Mouse (Mus musculus): ENCODE results near the gene Gm5089.

Gene Gm5089

GRCm38 (mm10) chr14:122426529-122427203, 24.2 kb downstream of the Gm5089 start:
- TF ChIP-seq GATA4 (IDR thresholded peaks at IDR 0.05; ENCODE audit: insufficient replicate concordance, low read length): no peak

- TF ChIP-seq GATA4 (IDR thresholded peaks at IDR 0.05; ENCODE audit: insufficient replicate concordance, low read length): no peak
Observed at GRCm38 (mm10) chr14:122424441-122424840, 26.5 kb downstream of the Gm5089 start.

- TF ChIP-seq GATA4 (IDR thresholded peaks at IDR 0.05; ENCODE audit: insufficient replicate concordance, low read length): no peak
Observed at GRCm38 (mm10) chr14:122416166-122416771, 34.6 kb downstream of the Gm5089 start.

- TF ChIP-seq GATA4 (IDR thresholded peaks at IDR 0.05; ENCODE audit: insufficient replicate concordance, low read length): no peak
Observed at GRCm38 (mm10) chr14:122414786-122415185, 36.1 kb downstream of the Gm5089 start.

- no peak for TF ChIP-seq GATA4 (IDR thresholded peaks at IDR 0.05; ENCODE audit: insufficient replicate concordance, low read length)
Observed at GRCm38 (mm10) chr14:122413542-122413928, 37.4 kb downstream of the Gm5089 start.

GRCm38 (mm10) chr14:122412841-122413541, 37.9 kb downstream of the Gm5089 start:
- TF ChIP-seq GATA4 (IDR thresholded peaks at IDR 0.05; ENCODE audit: insufficient replicate concordance, low read length): no peak

GRCm38 (mm10) chr14:122406541-122407219, 44.2 kb downstream of the Gm5089 start:
- TF ChIP-seq GATA4 (IDR thresholded peaks at IDR 0.05; ENCODE audit: insufficient replicate concordance, low read length): no peak

DNA sequence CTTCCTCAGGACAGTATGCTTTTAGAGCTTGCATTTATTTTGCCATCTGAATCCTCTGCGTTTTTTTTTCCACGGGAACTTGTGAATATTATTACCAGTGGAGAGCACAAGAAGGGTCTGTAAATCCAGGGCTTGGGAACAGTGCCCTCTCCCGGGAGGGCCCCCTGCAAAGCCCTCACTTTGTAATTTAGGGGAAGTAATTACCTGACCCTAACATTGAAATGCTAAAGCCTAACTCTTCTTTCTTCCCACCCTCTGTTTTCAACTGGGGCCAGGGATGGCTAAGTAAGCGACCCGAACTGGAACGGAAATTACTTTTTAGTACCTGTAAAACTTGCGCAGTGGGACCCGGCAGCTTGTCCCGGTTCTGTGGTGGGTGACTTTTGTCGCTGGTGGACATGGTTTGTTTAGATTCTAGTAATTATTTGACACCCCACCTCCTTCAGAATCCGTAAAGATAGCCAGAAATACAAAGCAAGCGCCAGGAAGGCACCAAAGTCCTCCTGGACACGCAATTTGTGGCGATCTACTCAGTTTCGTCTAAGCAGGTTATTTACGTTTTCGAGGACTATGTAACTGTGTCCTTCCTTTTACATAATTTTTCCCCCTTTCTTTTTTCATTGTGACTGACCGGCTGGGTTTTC, 44.9 kb downstream of the Gm5089 start:
- TF ChIP-seq GATA4 (IDR thresholded peaks at IDR 0.05; ENCODE audit: insufficient replicate concordance, low read length): no peak

GRCm38 (mm10) chr14:122405236-122405635, 45.7 kb downstream of the Gm5089 start:
- TF ChIP-seq GATA4 (IDR thresholded peaks at IDR 0.05; ENCODE audit: insufficient replicate concordance, low read length): no peak

DNA sequence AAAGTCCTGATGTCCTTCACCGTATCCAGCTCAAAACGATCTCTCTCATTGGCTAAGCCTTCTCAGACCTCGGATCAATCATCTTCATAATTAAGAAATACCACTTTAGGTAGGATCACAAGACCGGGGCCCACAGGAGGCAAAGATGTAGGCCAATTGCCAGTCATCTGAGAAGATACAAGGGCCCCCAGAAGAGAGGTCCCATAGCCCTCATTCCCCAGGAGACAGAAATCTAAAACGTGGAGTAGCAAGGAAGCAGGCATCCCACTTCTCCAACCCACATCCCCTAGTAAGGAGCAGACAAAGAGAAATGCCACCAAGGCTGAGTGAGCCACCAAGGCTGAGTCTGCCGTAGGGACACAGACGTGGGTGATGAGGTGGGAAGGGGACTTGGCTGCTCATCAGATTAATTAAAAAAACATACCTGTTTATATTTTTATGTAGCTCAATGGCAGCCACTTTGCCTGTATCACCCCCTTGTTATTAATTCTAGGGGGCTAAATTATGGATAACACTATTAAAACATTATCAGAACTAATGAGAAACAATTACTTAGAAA, 46.2 kb downstream of the Gm5089 start:
- no peak for TF ChIP-seq GATA4 (IDR thresholded peaks at IDR 0.05; ENCODE audit: insufficient replicate concordance, low read length)

DNA sequence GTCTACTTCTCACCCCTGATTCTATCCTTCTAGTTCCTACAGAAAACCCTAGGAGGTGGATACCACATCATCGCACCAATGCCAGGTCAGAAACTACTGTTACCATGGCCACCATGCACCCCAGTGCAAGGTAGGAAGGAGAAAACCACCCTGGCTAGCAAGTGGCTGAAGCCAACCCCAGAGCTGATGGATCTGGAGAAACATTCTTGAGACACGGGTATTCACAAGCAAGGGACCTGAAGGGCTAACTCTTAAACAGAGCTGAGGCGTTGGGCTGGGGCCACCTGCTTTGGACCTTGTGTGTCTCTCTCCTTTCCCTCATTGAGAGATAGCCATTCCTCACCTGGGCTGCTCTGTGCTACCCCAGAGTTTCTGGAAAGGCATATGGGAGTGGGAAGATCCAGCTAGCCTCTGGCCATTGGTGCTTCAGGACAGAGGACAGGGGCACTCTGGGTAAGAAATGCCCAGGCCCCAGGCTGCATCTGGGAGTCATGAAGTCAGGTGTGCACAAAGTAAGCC, 47.4 kb downstream of the Gm5089 start:
- TF ChIP-seq GATA4 (IDR thresholded peaks at IDR 0.05; ENCODE audit: insufficient replicate concordance, low read length): no peak

- TF ChIP-seq GATA4 (IDR thresholded peaks at IDR 0.05; ENCODE audit: insufficient replicate concordance, low read length): no peak
Observed at GRCm38 (mm10) chr14:122402716-122403258, 48.1 kb downstream of the Gm5089 start.

- TF ChIP-seq GATA4 (IDR thresholded peaks at IDR 0.05; ENCODE audit: insufficient replicate concordance, low read length): no peak
Observed at GRCm38 (mm10) chr14:122401886-122402285, 49.0 kb downstream of the Gm5089 start.

DNA sequence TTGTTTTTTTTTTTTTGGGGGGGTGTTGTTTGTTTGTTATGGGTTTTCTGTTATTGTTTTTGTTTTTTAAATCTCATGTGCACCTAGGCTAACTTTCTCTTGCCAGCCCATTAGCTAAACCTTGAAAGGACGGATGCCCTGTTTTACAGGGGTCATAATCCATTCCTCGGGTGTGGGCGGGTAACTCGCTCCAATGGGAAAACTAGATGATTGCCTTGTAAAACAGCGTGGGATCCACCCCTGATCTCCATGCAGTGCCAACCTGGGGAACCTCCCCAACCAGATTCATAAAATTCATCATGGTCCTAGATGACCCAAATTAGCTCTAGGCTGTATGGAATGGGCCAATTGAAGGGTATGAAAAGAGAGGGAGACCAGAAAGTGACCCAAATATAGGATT, 51.0 kb downstream of the Gm5089 start:
- TF ChIP-seq GATA4 (IDR thresholded peaks at IDR 0.05; ENCODE audit: insufficient replicate concordance, low read length): no peak
